Mouse (Mus musculus) MEL (cell line): ENCODE measurements around the gene Mrtfa.
A peak's percentile ranks its signal among the peaks of the same experiment; 100 is the strongest.

ENCODE experiments used
- BHLHE40 ChIP-seq: IDR thresholded peaks from 2 replicates; pipeline ENCODE4 v1.6.1; 2012; ENCODE audit warnings: low read depth, mild to moderate bottlenecking, inconsistent platforms, low read length, improper control_type of control experiment, borderline replicate concordance
- CTCF ChIP-seq, 3 experiments: IDR thresholded peaks in 2 of 3; conservative IDR thresholded peaks in 1 of 3; 2 replicates each; pipeline ENCODE4 v1.5.1; 2011 to 2012; ENCODE audit warnings: low read length in 3 of 3, low read depth in 2 of 3, mild to moderate bottlenecking in 2 of 3, improper control_type of control experiment in 1 of 3, inconsistent platforms in 1 of 3, mixed read lengths in 1 of 3, moderate library complexity in 1 of 3; ENCODE audit not compliant: control insufficient read depth in 1 of 3, insufficient read depth in 1 of 3, poor library complexity in 1 of 3, severe bottlenecking in 1 of 3
- HCFC1 ChIP-seq: IDR thresholded peaks from 2 replicates; pipeline ENCODE4 v1.6.1; 2012; ENCODE audit warnings: low read depth, mild to moderate bottlenecking, inconsistent platforms, low read length, improper control_type of control experiment, moderate library complexity
- MEF2A ChIP-seq: IDR thresholded peaks from 2 replicates; pipeline ENCODE4 v1.6.1; 2014; ENCODE audit warnings: low read depth, mild to moderate bottlenecking, inconsistent platforms, low read length, improper control_type of control experiment; ENCODE audit not compliant: poor library complexity, insufficient replicate concordance, severe bottlenecking; ENCODE audit errors: extremely low read depth
- MYC ChIP-seq: IDR thresholded peaks from 2 replicates; pipeline ENCODE4 v1.6.1; 2011; ENCODE audit warnings: low read depth, mild to moderate bottlenecking, low read length, improper control_type of control experiment, moderate library complexity
- NELFE ChIP-seq: IDR thresholded peaks from 2 replicates; pipeline ENCODE4 v1.6.1; 2011; ENCODE audit warnings: low read depth, low read length, improper control_type of control experiment
- NRF1 ChIP-seq: IDR thresholded peaks from 2 replicates; pipeline ENCODE4 v1.6.1; 2014; ENCODE audit warnings: low read depth, mild to moderate bottlenecking, inconsistent platforms, low read length, improper control_type of control experiment, moderate library complexity; ENCODE audit not compliant: poor library complexity, insufficient read depth, severe bottlenecking
- POLR2A ChIP-seq, 2 experiments: IDR thresholded peaks; 2 replicates each; pipeline ENCODE4 v1.6.1; 2011 to 2012; ENCODE audit warnings: low read length in 2 of 2, mild to moderate bottlenecking in 2 of 2, control low read depth in 1 of 2, improper control_type of control experiment in 1 of 2, low read depth in 1 of 2, moderate library complexity in 1 of 2; ENCODE audit not compliant: control insufficient read depth in 1 of 2, insufficient read depth in 1 of 2, poor library complexity in 1 of 2
- RCOR1 ChIP-seq: IDR thresholded peaks from 2 replicates; pipeline ENCODE4 v1.6.1; 2012; ENCODE audit warnings: low read depth, mild to moderate bottlenecking, inconsistent platforms, low read length, improper control_type of control experiment
- SIN3A ChIP-seq: IDR thresholded peaks from 2 replicates; pipeline ENCODE4 v1.6.1; 2012; ENCODE audit warnings: low read length, improper control_type of control experiment, inconsistent platforms
- TBP ChIP-seq: IDR thresholded peaks from 2 replicates; pipeline ENCODE4 v1.8.0; 2011; ENCODE audit warnings: low read depth, low read length, improper control_type of control experiment
- ZC3H11A ChIP-seq: IDR thresholded peaks from 2 replicates; pipeline ENCODE4 v1.6.1; 2012; ENCODE audit warnings: low read depth, mild to moderate bottlenecking, inconsistent platforms, low read length, improper control_type of control experiment

DNA sequence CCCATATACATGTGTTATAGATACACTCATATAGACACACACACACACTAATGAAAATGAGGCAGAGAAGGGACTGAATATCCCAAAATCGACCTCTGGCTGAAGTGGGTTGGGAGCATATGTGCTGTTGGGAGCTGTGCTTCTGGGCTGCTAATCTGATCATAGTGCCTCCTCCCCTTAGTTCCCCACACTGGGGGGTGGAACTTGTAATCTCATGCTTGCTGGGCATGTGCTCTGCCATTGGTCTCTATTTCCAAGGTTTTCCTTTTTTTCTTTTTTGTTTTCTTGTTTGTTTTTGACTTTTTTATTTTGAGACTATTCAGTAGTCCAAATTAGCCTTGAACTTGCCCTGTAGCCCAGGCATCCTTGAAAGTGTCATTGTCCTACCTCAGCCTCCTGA, 202.2 kb downstream of the Mrtfa start:
- TF ChIP-seq BHLHE40 (no peak), MEF2A (no peak), POLR2A (IDR thresholded peaks at IDR 0.05; ENCODE audit: control insufficient read depth in 1 of 2, insufficient read depth in 1 of 2, low read depth in 1 of 2, low read length in 2 of 2, poor library complexity in 1 of 2) (no peak), NRF1 (0 out of 2 replicates have a peak, but pooled peaks have one; percentile 30), CTCF (IDR thresholded peaks at IDR 0.05 in 2 of 3, conservative IDR thresholded peaks at IDR 0.05 in 1 of 3; ENCODE audit: control insufficient read depth in 1 of 3, insufficient read depth in 1 of 3, low read depth in 2 of 3, low read length in 3 of 3, poor library complexity in 1 of 3, severe bottlenecking in 1 of 3) (no peak), NELFE (no peak), HCFC1 (no peak), MYC (peak; percentile 83), RCOR1 (no peak), SIN3A (no peak; the same call in none of the 2 replicates), TBP (no peak), ZC3H11A (no peak)
